Mouse (Mus musculus) c-Kit-positive CD71-negative TER-119-negative erythroid progenitor cells, embryonic 14.5 days (primary cell): ENCODE results near the gene Tas2r135.

Source experiments
- DNase-seq: peaks from one replicate; pipeline ENCODE4 v3.0.0-alpha.2; 2013; ENCODE audit warnings: low read depth

Gene Tas2r135

DNA sequence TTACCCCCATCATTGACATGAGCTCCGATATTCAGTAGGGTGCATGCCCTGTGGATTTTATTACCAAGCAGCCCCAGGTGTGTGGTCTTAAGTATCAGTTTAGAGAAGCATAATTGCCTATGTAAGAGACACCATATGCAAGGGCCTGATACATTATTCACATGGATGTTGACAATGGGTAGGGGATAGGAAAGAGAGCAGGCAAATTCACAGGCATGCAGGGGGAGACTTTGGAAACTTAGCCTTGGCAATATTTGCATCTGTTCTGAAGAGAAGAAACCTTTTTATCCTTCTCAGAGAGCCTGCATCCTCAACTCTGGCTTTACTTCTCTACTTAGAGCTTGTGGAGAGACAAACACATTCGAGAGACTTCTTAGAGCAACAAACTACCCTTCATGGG lies at the start of gene Tas2r135:
Gene Tas2r135, plus strand, starts transcription at position 301 of the 400 bp plus-strand sequence.
- DNase-seq = no peak

DNA sequence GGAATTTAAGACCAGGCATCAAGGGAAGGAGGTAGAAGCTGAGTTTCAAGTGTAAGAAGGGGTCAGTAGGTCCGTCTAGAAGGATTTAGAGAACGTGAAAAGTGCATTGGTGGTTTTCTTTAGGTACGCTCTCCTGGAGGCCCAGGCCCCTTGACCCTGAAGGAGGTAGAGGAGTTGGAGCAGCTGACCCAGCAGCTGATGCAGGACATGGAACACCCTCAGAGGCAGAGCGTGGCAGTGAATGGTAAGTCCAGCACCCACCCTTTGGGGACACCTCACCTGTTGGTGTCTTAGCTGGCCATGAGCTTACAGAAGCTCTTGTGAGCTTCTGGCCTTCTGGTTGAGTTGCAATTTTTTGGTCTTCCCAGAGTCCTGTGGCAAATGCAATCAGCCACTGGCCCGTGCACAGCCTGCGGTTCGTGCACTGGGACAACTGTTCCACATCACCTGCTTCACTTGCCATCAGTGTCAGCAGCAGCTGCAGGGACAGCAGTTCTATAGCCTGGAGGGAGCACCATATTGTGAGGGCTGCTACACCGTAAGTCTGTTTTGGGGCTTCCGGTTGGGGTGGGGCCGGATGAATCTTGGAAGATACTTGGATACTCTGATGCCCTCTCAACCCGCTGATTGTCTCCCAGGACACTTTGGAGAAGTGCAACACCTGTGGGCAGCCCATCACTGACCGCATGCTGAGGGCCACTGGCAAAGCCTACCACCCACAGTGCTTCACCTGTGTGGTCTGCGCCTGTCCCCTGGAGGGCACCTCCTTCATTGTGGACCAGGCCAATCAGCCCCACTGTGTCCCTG lies 49.2 kb upstream of the Tas2r135 start:
- DNase-seq = no peak

DNA sequence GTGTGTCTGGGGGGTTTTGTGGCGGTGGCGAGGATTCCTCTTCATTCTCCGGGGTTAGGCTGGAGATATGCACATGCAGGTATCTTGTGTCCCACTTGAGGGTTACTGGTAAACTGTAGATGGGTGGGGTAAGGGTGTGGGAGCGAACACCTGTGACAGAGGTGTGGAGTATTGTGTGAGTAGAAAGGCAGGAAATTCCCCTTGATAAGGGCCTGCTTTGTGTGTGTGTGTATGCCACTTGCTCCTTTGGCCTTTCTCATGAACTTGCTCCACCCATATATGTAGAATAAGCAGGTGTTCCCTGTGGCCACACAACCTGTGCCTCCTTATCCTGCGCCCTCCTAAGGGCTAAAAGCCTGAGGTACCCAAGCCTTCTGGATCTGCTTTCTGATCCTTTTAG lies 48.3 kb upstream of the Tas2r135 start:
- no peak for DNase-seq

DNA sequence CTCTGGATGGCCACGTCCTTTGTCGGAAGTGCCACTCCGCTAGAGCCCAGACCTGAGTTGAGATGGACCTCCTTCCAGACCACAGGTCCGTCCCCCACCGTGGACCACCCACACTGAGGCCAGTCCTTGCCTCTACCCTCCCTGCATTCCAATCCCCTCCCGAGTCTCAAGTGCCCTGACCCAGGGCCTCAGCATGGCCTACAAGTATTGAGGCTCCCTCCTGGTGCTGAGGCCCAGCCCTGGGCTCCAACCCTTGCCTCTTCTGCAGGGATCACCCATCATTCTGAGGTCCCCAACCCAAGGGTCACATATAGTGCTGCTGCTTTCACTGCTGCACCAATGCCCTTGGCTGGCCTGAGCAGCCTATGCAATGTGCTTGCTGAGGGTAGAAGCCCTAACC lies 47.3 kb upstream of the Tas2r135 start:
- DNase-seq = no peak

GRCm38 (mm10) chr6:42358901-42359300 lies 46.3 kb upstream of the Tas2r135 start:
- DNase-seq = no peak

- DNase-seq = no peak
Observed at GRCm38 (mm10) chr6:42359364-42360147, 45.7 kb upstream of the Tas2r135 start.

DNA sequence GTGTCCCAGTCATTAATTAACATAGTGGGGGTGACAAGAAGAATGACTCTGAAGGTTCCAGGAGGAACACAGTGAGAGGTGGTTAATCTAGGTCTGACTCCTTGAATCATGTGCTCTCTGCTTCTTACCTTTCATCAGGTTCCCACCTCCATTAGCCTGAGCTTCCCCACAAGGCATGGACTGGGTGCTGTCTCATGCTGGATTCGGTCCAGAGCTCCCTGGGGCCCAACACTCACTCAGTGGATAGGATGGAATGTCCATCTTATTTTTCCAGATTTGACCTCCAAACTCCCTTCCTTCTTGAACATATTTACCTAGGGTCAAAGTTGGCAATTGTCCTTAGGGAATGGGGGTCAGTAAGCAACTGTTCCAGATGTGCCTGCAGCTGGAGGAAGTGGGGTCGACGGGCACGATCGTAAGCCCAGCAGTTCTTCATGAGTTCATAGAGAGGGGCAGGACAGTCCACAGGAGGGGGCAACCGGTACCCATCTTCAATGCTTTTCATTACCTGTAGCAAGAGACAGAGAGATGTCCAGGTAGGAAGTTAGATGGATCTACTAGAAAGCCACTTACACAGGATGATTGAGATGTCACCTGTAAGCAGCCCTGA lies 44.9 kb upstream of the Tas2r135 start:
- no peak for DNase-seq

GRCm38 (mm10) chr6:42361041-42361895 lies 44.0 kb upstream of the Tas2r135 start:
- DNase-seq = no peak

DNA sequence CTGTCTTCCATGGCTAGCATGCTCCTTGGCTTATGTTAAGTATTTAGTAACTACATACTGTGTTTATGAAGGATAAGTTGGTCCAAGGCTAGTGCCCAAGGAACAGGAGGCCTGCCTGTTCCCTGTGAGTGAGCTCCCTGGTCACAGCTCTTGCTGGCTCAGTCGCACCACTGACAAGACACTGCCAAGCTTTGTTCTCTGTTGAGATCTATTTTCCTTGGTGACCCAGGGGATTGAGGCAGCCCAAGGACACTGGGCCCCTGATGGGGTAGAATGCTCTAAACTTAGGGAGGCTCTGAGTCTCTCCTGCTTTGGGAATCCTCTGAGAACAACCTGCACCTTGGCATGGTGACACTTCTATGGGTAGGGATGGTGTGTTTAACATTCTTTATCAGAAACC lies 43.2 kb upstream of the Tas2r135 start:
- no peak for DNase-seq

DNA sequence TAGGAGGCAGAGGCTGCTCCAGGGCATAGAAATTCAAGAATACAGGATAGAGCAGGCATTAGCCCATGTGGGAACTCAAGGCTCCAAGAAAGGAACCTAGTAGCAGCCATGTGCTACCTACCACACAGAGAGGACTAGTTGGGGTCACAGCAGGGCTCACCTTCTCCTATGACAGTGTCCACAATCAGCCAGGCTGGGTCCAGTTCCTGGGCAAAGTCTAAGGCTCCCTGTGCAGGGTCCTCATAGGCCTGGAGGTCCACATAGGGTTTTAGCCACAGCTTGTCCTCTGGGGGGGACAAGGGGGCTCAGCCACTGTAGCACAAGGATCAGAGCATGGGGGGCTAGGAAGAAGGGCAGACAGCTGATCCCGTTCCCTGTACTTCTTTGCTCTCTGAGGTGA lies 42.7 kb upstream of the Tas2r135 start:
- no peak for DNase-seq

DNA sequence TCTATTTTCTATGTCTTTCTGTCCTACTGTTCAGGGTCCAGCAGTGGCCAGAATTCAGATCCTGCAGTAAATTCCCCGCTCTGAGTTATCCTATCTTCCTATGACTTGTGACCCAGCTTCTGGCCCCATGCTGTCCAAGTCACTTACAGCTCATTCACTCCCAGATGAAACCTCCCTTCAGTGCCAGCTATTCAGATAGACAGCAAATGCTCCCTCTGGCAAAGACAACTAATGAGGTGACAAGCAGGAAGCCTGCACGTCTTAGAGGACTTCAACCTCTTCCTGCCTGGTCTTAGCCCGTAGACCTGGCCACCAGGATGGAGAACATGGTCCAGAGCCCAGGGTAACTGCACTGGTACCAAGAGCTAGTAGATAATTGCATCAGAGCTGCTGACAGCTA lies 42.3 kb upstream of the Tas2r135 start:
- no peak for DNase-seq

GRCm38 (mm10) chr6:42364066-42364465 lies 41.2 kb upstream of the Tas2r135 start:
- DNase-seq = no peak

DNA sequence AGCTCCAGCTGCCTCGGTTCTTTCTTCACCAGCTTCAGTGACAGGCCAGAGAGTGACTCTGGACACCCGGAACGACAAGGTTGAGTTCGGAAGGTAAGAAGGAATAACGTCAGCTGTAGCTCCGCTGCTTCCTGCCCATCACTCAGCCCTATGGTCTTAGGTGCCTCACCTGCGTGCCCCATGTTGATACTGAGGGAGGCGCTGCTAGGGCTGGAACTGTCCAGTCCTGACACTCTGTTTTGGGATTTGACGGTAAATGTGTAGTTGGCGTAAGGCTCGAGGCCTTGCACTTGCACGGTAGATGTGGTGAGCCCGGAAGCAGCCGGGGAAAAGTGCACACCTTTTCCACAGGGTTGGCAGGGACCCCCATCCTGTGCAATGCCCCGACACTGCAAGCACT lies 40.6 kb upstream of the Tas2r135 start:
- DNase-seq = no peak

DNA sequence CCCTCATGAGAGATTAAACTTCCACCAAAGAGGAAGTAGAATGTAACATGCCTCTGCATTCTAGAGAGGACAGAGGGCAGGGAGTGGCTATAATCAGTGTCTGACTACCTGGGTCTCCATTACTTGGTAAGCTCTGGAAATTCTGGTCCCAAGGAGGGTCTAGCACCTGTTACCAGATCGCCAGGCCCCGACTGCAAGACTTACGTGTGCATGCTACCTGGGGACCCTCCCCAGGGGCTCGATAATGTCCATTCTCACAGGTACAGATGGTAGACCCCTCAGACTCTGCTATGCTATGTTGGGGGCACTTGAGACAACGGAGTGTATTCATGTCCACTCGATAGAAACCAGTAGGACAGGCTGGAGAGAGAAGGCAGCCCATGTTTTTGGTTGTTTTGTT lies 40.0 kb upstream of the Tas2r135 start:
- DNase-seq = no peak

DNA sequence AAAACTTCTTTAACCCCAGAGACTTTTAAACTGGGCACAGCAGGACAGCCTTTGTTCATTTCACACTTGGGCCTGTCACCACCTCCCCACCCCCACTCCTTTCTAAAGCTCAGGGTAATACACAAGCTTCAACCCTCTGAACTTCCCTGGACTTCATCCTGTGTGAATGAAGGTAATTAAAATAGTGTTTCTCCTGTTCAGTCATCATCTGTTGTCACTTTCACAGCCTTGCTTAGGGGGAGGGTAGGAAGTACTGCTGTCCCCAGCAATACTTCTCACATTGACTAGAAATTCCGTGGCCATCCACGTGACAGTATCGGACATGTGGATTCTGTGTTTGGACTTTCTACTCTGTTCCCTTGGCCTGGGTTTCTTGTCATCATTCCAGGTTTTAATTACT lies 35.4 kb upstream of the Tas2r135 start:
- no peak for DNase-seq

- DNase-seq = no peak
Observed at GRCm38 (mm10) chr6:42370630-42371363, 34.4 kb upstream of the Tas2r135 start.

- no peak for DNase-seq
Observed at GRCm38 (mm10) chr6:42372001-42372400, 33.2 kb upstream of the Tas2r135 start.

GRCm38 (mm10) chr6:42372421-42372815 lies 32.8 kb upstream of the Tas2r135 start:
- no peak for DNase-seq

DNA sequence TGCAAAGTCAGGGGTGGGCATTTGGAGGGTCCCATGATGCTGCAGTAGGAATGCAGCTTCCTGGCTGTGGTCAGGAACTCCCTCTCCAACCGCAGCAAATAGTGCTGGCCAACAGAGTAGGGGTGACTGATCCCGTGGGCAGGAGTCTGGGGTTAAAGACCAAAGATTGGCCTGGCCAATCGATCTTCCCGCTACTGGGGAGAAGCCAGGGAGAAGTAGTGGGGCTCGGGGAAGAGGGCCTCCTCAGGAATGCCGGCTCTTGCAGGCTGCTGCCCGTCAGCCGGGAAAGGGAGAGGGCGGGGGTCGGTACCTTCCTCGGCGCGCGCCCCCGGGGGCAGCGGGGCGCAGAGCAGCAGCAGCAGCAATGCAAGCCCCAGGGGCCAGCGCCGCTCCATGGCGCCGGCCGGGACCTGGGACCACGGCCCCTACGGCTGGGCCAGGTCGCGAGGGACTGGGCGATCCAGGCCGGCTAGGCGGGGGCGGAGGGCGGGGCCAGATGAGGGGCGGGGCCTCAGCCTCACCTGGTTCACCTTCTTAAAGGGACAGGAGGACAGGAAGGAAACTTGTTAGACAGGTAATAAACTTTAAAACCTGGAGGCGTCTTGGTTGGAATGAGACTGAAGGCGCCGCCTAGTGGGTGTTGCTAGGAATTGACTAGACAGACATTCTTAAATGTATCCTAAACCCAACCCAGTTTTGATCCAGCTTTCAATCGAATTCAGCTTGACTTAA lies 32.3 kb upstream of the Tas2r135 start, which contains the start of gene Epha1:
Gene Epha1, minus strand, starts transcription at position 453 of the 732 bp plus-strand sequence.
- no peak for DNase-seq

DNA sequence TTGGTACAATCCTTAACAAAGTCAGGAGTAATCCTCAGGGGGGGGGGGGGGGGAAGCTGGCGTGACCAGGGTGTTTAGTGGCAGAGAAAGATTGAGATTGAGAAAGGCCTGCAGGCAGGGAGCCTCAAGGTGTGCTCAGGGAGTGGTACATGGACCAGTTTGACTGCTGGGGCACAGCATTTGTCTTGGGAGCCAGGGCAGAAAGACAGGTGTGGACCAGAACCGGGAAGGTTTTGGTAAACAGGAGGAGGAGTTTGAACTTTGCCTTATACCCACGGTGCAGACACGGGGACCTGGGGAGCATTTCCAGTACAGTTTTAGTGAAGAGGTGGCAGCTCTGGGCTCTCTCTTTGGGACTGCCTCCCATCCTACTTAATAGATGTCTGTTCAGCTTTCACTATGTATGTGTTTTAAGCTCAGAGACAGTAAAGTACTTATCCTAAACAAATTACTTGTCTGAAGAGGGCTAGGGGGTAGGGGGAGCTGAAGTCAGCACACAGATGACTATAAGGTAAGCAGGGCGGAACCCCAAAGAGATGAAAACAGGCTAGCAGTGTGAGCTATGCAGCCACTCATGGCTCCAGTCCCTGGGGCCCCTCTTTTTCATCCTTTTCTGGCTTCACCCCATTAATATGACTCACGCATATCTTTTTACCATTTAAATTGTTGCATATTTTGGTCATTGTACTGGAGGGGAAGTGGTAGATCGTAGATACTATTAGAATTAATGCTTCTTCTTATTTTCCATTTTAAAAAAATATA lies 31.4 kb upstream of the Tas2r135 start:
- DNase-seq = no peak
